Mouse (Mus musculus) adrenal gland, postnatal 25 days (tissue): Measurements from ENCODE around the gene Arhgef7. TPM values are rescaled to one million over a fixed set of nuclear protein-coding genes. Genes with fewer than 3 reads are reported as not detected.

Source experiments
- DNase-seq: peaks from one replicate; pipeline ENCODE4 v3.0.0; 2021; ENCODE audit warnings: mixed read lengths
- total RNA-seq: library from RNA; stranded (reverse); gene quantifications from 2 replicates; pipeline ENCODE4 v1.2.3, GENCODE M21; 2021

Arhgef7 gene
- total RNA-seq, 1 experiment from 2014 or later, result 56.5 TPM

DNA sequence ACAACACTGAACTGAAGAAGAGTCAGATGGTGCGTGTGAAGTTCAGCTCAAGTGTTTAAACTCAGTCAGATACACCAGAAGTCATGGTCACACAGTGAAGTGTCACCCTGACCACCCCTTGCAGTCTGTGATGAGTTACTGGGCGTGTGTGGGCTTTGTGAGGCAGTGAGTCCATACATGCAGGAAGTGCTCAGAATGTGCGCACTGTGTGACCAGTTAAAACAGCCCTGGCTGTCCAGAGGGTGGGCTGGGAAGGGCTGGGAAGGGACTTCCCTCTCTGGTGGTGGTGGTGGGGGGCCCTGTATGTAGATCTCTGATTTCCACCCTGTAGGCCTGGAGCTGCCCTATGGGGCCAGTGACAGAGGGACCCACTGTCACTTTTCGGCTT is 71.0 kb downstream of the Arhgef7 start:
- DNase-seq, result no peak

DNA sequence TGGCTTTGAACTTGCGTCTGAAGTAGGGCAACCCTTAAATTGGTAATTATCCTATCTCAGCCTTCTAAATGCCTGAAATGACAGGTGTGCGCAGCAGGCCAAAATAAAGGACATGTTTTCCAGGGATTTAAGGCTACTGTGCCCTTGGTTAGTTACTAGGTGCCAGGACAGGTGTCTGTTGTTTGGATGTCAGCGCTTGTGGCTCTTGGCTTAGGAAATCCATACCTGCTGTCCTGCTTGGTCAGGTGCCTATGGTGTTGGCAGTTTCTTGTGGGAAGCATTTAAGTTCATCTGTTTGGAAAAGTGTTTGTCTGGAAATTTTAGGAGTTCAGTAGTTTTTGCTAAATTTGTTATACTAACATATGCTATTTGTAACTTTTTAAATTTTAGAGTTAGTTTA is 71.6 kb downstream of the Arhgef7 start:
- DNase-seq, result no peak

DNA sequence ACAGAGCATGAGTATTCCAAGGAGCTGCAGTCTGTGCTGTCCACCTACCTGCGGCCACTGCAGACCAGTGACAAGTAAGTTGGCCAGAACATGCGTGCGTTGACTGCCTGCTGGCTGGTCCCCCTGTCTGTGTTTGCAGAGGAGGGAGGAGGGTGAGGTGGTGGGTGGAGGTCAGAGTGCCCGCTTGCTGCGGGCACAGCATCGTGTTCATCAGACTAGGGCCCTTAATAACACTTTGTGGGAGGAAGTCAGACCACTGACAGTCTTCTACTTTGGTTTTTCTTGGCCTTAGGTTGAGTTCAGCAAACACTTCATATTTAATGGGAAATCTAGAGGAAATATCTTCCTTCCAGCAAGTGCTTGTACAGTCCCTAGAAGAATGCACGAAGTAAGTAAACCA is 73.0 kb downstream of the Arhgef7 start:
- no peak for DNase-seq

DNA sequence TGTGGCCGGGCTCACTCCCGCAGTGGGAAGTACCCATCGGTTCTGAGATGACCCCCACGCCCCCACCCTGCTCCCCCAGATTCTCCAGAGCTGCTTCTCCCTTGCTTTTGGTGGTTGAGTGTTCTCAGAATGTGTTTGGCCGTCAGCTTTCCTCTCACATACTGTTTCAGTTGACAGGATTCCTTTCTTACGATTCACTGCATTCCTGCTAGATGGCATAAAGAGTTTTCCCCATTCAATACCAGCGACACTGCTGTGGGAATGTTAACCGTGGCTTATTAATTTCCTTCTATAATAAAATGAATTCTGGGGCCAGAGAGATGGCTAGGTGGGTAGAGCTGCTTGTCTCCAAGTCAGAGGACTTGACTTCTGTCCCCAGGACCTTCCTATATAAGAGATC is 74.0 kb downstream of the Arhgef7 start:
- DNase-seq, result no peak

DNA sequence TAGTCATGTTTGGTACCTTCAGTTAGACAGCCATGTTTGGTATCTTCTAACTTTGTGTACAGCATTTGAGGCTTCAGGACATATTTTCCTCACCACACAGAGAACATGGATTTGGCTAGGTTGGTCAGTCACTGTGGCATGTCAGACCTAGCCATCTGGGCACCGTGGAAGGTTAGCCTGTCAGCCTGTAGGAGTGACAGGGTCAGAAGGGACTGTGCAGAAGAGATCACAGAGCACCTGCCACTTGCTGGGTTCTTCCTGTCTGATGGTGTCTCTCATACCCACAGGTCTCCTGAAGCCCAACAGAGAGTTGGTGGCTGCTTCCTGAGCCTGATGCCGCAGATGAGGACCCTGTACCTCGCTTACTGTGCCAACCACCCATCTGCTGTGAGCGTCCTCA is 77.4 kb downstream of the Arhgef7 start:
- no peak for DNase-seq

DNA sequence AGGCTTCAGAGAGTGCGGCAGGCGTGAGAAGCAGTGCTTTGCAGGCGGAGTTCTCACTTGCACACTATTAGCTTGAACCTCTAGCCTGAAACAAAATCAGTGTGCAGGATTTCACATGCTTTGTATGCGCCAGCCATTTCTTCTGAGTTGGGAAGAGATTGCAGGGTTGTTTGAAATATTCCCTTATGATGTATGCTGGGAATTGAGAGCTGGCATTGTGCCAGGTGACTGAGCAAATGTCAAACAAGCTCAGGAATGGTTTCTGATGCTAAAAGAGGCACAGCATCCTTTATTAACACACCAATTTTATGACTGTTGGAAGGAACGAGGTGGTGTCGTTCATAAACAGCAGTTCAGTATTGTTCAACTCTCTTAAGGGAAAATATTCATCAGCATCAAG is 78.7 kb downstream of the Arhgef7 start:
- no peak for DNase-seq

DNA sequence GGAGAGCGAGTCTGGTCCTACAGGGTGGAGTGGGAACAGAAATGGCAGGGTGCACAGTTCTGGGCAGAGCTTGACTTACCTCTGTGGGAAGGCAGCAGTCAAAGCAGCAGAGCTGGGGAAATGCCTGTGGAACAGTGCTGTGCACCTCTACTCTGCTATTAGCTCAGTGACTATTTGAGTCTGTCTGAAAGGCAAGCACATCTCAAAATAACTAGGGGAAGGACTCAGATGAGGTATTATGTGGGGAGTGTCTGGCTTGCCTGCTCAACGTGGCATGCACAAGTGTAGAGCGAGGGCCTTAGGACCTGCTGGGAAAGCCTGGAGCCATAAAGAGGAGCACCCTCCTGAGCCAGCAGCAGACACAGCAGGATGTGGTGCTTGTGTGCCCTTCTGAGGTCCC is 79.8 kb downstream of the Arhgef7 start:
- DNase-seq, result no peak

DNA sequence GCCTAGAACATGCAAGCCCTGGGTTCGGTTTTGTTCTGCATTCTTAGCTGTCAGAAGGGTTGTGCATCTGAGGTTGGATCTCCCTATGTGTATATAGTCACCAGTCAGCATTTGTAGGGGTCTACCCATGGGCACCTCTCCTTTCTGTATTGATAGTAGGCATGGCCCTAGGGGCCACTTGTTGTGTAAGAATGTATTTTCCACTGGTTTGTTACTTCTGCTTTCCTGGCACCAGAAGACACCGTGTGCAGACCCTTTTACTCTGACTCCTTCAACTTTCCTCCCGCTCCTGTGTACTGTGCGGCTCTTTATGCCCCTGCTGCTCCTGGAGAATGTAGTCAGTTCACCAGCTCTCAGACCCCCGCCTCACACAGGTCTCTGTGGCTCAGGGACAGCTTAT is 80.5 kb downstream of the Arhgef7 start:
- DNase-seq, result no peak

DNA sequence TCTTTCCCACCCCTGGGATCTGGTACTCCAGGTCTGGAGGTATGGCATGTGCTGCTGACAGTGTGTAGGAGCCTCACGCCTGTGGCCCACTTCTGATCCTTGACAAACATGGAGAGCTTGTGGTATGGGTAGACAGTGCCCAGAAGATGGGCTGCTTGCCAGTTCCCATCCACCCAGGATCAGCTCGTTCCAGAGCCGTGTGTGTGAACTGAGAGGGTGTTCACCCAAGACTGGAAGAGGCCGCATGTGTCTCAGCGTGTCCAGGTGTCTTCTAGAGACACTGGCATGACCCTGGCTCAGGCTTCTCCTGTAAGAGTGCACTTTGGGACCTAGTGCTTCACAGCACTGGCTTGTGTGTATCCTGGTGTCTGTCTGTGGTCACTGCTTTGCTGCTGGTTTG is 82.9 kb downstream of the Arhgef7 start:
- DNase-seq, result no peak

DNA sequence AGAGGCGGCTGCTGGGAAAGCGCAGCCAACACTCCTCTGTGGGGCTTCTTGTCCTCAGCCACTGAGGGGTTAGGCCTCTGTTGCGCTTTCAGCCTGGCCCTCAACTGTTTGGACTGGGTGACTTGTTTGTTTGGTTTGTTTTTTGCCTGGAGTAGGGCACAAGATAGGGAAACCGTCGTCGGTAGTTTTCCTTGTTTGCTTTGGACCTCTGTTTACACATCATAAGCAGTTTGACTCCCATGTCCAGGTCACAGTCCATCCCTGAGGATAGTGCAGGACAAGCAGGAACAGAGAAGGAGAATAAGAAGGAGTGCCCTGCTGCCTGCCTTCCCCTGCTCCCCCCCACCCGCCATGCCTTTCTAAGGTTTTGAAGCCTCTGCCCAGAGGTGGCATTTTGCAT is 86.3 kb downstream of the Arhgef7 start:
- no peak for DNase-seq

DNA sequence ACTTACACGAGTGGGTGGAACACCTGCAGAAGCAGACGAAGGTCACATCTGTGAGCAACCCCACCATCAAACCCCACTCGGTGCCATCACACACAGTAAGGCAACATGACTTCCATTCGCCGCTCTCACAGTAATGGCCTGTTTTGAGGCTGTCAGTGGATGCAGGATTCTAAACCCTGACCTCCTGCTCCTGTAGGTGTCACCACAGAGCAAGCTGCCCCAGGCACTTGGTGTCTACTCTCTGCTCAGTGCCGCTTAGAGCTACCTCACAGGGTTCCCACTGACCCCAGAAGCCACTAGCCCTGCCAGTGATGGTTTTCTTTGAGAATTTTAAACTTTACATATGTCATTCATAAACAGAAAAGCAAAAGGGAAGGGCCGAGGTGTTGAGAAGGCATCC is 87.7 kb downstream of the Arhgef7 start:
- DNase-seq, result no peak

DNA sequence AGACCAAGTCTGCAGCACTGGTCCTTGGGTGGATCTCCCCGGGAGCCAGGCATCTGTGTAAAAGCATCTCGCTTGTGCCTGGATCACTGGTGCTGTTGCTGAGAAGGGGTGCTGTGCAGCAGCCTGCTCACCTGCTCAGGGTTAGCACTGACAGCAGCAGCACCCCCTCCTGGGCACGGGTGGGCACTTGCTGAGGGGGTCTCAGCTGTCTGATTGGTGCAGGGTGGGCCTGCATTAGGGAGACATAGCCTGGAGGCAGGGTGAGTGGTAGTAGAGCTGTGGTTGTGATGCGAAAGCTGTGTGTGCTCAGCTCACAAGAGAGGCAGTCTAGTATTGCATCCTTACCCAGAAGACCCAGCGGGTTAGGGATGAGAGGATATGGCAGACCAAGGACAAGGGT is 92.6 kb downstream of the Arhgef7 start:
- DNase-seq, result no peak

DNA sequence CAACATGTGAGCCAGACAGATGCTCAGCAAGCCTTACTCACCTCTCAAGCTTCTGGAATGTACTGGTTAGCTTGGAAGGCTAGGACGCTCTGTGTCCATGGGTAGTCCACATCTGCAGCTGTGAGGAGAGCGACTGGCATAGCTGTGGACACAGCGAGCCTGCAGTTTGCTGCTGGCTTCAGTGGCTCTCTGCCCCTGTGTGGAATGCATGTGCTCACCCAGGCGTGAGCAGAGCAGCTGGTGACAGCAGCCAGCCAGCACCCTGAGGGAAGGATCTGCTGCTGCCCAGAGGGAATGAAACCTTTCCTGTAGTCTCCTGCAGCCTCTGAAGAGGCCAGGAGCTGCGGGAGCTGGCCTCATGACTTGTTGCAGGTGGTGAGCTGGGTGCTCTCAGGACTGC is 93.0 kb downstream of the Arhgef7 start:
- DNase-seq, result no peak

DNA sequence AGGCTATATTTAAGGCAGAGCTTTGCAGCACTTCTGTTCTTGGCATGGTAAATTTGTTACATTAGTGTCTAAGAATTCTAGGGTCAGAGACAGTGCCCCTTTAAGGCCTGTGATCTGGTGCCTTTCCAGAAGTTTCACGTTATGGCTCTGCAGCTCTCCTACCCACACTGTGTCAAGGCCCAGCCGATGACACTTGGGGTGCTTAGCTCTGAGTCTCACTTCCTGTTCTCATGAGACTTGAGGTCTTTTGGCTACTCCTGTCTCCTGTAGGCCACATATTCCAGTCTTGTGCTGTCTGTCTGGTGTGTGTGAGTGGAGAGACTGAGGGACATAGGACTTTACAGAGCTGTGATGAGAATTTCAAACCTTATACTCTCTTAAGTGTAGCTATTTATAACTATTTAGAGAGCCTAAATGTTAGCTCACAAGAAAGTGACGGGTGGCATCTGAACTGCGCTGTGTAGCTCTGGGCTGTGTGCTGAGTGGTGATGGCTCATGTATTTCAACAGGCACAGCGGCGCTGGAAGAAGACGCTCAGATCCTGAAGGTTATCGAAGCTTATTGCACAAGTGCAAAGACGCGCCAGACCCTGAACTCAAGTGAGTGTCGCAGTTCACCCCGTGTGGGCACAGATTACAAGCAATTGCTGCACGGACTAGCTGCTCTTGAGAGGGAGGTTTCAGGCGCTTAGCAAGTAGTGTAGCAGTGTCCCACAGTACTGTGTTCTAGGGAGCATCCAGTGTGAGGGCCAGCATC is 94.1 kb downstream of the Arhgef7 start:
- peak; percentile 49 for DNase-seq

DNA sequence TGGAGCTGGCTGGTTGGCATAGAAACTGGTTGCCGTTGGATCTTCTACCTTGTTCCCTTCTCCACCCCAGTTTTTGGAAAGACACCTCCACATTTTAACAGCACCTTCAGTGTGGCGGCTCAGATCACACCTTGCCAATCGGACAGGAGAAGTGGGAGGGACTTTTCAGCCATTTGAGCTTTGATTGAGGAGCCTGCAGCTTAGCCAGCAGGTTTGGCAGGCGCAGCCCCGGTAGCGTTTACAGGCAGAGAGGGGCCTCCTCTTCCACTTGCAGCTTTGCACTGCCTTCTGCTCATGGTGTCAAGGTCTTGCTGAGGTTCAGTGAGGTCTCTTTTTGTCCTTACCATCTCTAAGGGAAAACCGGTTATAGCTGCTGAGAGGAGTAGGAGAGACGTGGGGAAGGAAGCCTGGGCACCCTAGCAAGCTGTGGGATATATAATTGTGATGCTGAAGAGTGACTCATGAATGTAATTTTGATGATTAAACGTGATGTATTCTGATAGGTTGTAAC is 95.1 kb downstream of the Arhgef7 start:
- no peak for DNase-seq

DNA sequence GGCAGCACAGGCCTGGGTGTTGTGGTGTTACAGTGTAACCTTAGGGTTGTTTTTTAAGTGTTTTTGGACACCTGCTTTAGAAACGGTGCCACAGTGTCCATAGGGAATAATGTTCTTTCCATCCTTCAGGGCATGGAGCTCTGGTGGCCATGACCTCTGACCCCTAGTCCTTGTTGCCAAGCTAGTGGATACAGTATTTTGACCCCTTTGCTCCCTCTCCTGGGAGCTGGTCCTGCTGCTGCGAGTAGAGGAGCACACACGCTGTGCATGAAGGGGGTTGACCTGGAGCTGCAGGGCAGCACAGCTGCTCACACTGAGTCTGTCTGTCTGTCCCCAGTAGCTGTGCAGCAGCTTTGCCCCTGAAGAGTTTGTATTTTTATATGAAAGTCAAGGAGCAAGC is 98.2 kb downstream of the Arhgef7 start:
- DNase-seq, result no peak

DNA sequence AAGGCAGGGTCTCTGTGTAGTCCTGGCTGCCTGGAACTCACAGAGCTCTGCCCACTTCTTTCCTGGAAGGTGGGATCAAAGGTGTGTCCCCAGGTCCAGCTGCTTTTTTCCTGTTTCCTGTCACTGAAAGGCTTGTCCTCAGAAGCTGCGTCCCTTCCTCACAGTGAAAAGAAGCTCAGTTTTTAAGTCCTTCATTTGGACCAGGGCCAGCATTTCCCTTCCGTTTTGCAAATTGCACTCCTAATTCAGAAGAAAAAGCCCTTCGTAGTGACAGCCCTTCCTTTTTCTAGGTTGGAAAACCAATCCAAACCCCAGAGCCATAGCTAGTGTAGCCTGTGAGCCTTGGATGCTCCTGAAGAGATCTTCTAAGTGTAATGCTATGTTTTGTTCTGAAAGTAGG is 99.8 kb downstream of the Arhgef7 start:
- no peak for DNase-seq

DNA sequence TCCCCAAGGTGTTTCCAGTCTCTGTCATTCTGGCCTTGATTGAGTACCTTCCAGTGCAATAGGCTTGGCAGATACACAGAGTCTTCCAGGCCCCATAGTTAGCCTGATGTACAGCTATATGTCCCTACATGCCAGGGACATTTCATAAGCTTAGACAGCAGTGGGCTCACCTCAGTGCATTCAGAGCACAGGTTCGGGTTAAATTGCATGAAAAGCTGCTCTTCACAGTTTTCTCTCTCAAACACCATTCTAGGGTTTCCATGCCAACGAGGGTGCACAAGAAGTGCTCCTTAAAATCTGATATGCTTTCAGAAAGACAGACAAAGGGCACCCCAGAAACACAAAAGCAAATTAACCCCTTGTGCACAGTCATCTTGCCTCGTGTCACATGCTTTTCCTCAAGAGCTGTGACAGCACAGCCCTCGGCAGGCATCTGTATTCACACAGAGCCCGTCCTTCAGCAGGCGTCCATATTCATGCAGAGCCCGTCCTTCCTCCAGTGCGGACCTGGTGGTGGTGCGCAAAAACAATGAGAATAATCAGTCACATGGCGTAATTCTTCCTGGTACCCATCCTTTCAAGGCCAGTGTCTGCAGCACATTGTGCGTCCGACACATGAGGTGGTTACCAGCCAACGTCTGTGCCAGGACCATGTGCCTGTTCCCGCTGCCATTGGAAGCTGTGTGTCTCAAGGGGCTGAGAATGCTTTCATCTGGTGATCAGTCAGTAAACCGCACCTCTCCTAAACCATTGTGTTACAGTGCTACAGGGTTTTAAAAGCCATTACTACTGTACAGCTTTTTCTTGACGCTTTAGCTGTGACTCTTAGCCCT is 102.9 kb downstream of the Arhgef7 start:
- no peak for DNase-seq

DNA sequence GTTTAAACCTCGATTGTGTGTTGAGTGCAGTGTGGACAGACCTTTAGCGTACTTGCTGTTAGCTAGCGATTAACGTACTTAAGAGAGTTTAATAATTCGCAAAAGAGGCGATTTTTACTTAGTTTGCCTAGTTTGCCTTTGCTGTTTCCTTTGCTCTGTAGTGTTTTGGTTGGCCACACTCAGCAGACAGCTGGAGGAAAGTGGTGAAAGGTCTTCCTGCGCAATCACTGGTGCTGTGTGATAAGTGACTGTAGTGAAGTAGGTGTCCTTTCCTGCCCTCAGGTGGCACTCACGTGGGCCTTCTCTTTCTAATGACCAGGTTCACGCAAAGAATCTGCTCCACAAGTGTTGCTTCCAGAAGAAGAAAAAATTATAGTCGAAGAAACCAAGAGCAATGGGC is 103.7 kb downstream of the Arhgef7 start:
- no peak for DNase-seq

DNA sequence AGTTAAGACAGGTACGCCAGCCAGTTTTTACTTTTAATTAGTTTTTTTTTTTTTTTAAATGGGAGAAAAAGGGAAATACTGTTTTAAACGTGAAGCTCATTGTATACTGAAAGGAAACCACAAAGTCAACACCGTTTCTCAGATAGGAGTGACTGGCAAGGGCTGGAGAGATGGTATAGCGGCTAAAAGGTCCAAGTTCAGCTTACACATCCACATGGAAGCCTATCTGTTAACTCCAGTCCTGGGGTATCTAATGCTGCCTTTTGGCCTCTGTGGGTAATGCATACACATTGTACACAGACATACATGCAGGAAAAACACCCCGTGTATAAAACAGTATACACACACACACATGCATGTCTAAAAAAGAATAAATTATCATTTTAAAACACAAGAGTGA is 104.4 kb downstream of the Arhgef7 start:
- no peak for DNase-seq

DNA sequence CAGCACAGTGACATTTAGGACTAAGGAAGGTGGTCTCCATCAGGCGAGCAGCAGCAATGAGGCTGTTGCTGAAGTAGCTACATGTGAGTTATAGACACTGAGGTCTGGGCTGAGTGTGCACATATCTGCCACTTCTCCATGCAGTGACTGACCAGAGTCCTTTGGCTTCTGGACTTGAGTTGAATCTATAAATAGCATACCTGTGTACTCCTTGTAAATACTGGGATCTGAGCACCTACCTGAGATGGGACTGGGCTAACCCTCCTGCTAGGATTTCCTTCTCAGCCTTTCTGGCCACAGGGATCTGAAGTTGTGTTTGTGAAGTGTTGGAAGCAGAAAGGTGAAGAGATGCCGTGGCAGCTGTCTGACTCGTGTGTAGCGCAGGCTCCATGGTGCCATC is 105.6 kb downstream of the Arhgef7 start:
- DNase-seq, result no peak

DNA sequence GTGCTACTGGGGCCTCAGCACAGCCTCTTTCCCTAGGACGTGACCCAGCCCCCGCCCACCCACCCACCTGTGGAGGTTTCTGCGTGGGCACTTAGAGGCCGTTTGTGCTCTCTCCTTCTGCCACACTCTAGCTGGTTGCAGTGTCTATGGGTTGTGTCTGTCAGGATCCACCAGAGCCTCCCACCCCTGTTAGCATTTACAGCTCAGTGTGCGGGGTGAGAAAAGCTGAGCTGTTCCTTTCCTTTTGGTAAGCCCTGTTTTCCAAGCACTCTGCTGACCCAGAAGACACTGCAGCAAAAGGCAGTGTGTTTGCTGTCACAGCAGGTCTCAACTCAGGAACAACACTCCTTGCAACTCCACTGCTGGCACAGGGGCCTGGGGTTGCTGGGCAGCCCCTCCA is 106.7 kb downstream of the Arhgef7 start:
- no peak for DNase-seq

DNA sequence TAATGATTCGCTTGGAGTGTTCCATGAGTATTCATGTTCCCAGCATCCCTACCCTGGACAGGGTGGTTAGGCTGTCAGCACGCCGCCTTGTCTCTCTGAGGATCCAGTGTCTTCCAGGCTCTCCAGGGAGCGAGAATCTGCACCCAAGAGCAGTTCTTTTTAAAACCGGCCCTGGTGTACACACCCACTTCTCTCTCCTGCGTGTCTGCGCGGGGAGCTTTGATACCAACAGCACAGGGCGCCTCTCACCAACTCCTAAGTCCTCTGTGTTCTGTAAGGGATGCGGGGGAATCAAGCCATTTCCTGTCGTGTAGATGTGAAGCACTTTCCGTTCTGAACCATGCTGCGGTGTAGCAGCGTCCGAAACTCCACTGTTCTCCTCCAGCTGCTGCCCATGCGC is 107.2 kb downstream of the Arhgef7 start:
- no peak for DNase-seq

DNA sequence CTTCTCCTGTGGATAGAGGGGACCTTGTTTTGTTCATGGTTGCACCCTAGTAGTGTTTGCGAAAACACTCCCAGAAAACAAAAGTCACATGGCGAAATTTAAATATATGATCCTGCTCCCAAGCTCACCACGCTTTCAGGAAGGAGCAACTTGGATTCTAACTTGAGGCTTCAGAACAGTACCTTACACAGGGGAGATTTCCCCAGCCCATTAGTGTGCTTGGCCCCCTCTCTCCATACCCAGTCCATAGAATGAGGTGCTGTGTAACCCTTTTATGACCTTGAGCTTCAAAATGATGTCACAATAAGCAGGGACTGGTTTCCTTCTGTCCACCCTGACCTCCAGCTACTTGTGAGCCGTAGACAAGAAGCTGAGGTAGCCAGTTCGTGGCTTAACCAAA is 112.7 kb downstream of the Arhgef7 start, which contains the start of gene Tex29:
TSS of gene Tex29 (plus strand) at position 301 of the 400 bp plus-strand sequence.
- no peak for DNase-seq
